Mouse (Mus musculus) liver, adult 2 months (tissue): ENCODE measurements around the gene Cobl.

ENCODE experiments used
- CTCF ChIP-seq: fragments of 200-500 bp; IDR thresholded peaks from 2 replicates; pipeline ENCODE4 v1.5.1; 2011; ENCODE audit warnings: low read depth, low read length, control low read depth
- POLR2A ChIP-seq: fragments of 200-500 bp; IDR thresholded peaks from 2 replicates; pipeline ENCODE4 v1.6.1; 2011; ENCODE audit warnings: low read length, control low read depth; ENCODE audit not compliant: insufficient read depth; ENCODE audit errors: extremely low read depth

- TF ChIP-seq CTCF (no peak), POLR2A (no peak)
Observed at GRCm38 (mm10) chr11:12291654-12291935, 173.2 kb downstream of the Cobl start.
